Mouse (Mus musculus): ENCODE measurements around the gene Rab5if.

- TF ChIP-seq CTCF (IDR thresholded peaks at IDR 0.05; ENCODE audit: borderline replicate concordance, control insufficient read depth, extremely low read depth, insufficient read depth, low read length, poor library complexity) (no peak), POLR2A (IDR thresholded peaks at IDR 0.05; ENCODE audit: control insufficient read depth, extremely low read depth, insufficient read depth, low read length, poor library complexity) (no peak)
Observed at GRCm38 (mm10) chr2:156918562-156918961, 55.6 kb downstream of the Rab5if start.
